Mouse (Mus musculus) embryonic fibroblast, embryonic 13.5 days (primary cell): Measurements from ENCODE around the gene Myh14.

ENCODE experiments used
- CTCF ChIP-seq: IDR thresholded peaks from 2 replicates; pipeline ENCODE4 v1.5.1; 2011; ENCODE audit warnings: mild to moderate bottlenecking, control low read depth, low read length, moderate library complexity, borderline replicate concordance; ENCODE audit not compliant: insufficient read depth
- POLR2A ChIP-seq: IDR thresholded peaks from 2 replicates; pipeline ENCODE4 v1.6.1; 2011; ENCODE audit warnings: low read depth, mild to moderate bottlenecking, control low read depth, low read length, moderate library complexity

DNA sequence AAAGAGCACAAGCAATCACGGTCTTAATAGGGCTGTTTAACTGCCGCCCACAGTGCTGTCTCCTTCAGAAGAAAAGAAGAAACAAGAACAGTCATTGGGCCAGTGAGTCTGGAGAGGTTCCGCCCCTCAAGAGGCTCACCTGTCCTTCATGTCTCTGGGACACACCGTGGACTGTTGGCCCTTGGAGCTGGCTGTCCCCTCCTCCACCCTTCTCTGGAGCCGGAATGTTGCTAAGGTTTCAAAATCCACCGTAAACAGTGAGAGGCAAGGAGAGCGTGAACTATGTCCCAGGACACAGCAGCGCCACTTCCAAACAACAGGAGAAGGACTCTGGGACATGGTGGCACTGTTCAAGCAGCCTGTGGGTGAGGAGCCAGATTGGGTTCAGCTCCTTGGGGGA is 13.0 kb upstream of the Myh14 start:
- no peak for TF ChIP-seq CTCF
- TF ChIP-seq POLR2A: no peak
